Mouse (Mus musculus) liver, adult 10 weeks (tissue): Measurements from ENCODE around the gene Vmn1r55. TPM values are rescaled to one million over a fixed set of nuclear protein-coding genes. Genes with fewer than 3 reads are reported as not detected.

Source experiments
- polyA plus RNA-seq: library from polyadenylated mRNA; stranded (reverse); fragments of 350-450 nt; fragmentation: Illumina TruSeq; extraction: RNeasy Lipid Tissue Mini Kit (QIAGEN cat#74804); gene quantifications from one replicate; pipeline ENCODE4 v1.2.3, GENCODE M21; 2014; ENCODE audit warnings: low read depth, low replicate concordance

Gene Vmn1r55
- polyA plus RNA-seq: not detected

DNA sequence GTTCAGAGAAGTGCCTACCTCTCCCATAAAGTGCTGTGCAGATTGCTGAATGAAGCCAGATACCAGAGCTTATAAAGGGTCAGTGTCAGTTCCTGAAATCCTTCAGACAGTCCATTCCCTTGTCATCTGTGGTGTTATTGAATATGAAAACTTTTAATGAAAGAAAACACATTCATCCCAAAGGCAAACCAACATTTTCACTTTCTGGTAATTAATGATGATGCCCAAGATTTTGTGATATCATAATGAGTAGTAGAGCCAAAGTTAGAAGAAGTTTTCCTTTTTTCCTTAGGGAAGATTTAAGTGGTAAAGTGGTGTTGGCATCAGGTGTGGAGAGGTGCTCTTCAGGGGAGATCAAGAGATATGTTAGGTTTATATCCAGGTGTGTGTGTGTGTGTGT, at the start of gene Vmn1r55:
Gene Vmn1r55 (minus strand): TSS at position 101 of the 400 bp plus-strand sequence.

GRCm38 (mm10) chr7:5196647-5197046, 47.2 kb upstream of the Vmn1r55 start, which contains the start of gene Vmn1r56:
Gene Vmn1r56 (minus strand): TSS chr7:5196747.

DNA sequence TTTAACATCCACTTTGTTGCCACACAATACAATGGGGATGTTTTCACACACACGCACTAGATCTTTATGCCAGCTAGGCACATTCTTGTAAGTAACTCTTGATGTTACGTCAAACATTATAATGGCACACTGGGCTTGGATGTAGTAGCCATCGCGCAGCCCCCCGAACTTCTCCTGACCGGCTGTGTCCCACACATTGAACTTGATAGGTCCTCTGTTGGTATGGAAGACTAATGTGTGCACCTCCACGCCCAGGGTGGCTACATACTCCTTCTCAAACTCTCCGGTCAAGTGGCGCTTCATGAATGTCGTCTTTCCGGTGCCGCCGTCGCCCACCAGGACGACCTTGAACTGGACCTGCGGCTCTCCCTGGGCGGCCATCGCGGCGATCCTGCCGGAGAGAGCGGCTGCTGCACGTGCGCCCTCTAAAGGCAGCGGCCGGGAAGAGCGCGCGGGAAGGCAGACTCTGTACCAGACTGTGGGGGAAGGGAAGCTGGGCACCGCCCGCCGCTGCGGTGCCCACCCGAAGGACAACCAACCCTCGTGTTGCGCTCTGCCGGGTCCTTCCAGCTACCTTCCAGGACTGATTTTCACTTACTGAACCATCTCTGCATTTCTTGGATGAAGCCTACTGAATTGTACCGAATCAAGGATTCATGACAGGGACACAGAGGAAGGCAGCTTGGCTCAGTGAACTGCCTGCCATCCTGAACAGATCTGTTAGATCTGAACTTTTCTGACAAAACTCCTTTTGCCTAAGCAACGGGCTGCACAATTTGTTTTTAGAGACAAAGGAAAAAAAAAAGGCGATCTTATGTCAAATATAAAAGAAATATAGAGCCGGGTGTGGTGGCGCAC, 23.7 kb downstream of the Vmn1r55 start, which contains the start of gene Rasl2-9:
Gene Rasl2-9 (minus strand): TSS at position 402 of the 858 bp plus-strand sequence.

DNA sequence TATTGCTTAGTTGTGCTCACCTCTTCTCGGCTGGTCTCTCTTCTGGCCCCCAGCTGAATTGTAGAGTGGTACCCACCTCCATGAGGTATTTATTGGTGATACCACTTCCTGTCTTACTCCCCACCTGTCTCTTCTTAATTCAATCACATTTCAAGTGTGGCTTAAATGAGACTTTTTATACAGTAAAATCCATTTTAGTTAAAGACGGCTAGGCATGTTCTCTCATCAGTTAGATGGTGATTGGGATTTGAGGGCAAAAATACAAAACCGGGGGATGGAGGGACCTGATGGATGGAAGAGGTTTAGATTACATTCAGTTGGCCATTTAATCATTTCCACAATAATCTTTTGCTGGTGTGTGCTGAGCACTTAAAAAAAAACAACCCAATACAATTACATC, 32.6 kb downstream of the Vmn1r55 start, which contains the start of gene Rfpl4:
Gene Rfpl4 (minus strand): TSS at position 101 of the 400 bp plus-strand sequence.

GRCm38 (mm10) chr7:5080010-5080751, 69.3 kb downstream of the Vmn1r55 start, which contains the start of gene Epn1:
Gene Epn1 (plus strand): TSS chr7:5080235.

Other genes with a start within 250 kb of the Vmn1r55 start
- gene Gm36210, start 243.2 kb downstream of the Vmn1r55 start, polyA plus RNA-seq: not detected
- not detected for gene Zfp628, start 234.5 kb downstream of the Vmn1r55 start, polyA plus RNA-seq
- not detected for gene Nat14, start 227.6 kb downstream of the Vmn1r55 start, polyA plus RNA-seq
- not detected for gene Ssc5d, start 223.9 kb downstream of the Vmn1r55 start, polyA plus RNA-seq
- gene Sbk2, start 185.3 kb downstream of the Vmn1r55 start, polyA plus RNA-seq: not detected
- gene Sbk3, start 178.5 kb downstream of the Vmn1r55 start, polyA plus RNA-seq: not detected
- 6.3 TPM for gene Zfp579, start 153.5 kb downstream of the Vmn1r55 start, polyA plus RNA-seq
- gene Zfp524, start 135.3 kb downstream of the Vmn1r55 start, polyA plus RNA-seq: 0.58 TPM
- gene Fiz1, start 135.0 kb downstream of the Vmn1r55 start, polyA plus RNA-seq: 7.7 TPM
- gene Gm44973, start 134.2 kb downstream of the Vmn1r55 start, polyA plus RNA-seq: not detected
- gene Zfp865, start 129.3 kb downstream of the Vmn1r55 start, polyA plus RNA-seq: 2.7 TPM
- not detected for gene Ccdc106, start 129.1 kb downstream of the Vmn1r55 start, polyA plus RNA-seq
- gene 4632433K11Rik, start 115.6 kb downstream of the Vmn1r55 start, polyA plus RNA-seq: 0.85 TPM
- 1.9 TPM for gene Zfp784, start 111.2 kb downstream of the Vmn1r55 start, polyA plus RNA-seq
- gene Zfp580, start 98.1 kb downstream of the Vmn1r55 start, polyA plus RNA-seq: not detected
- gene U2af2, start 87.5 kb downstream of the Vmn1r55 start, polyA plus RNA-seq: 9.5 TPM
- gene Epn1, start 69.4 kb downstream of the Vmn1r55 start, polyA plus RNA-seq: 4.5 TPM
- gene Rfpl4, start 32.7 kb downstream of the Vmn1r55 start, polyA plus RNA-seq: not detected
- gene Rasl2-9, start 23.7 kb downstream of the Vmn1r55 start, polyA plus RNA-seq: 1.2 TPM
- not detected for gene Vmn1r56, start 47.1 kb upstream of the Vmn1r55 start, polyA plus RNA-seq
- gene Vmn1r57, start 68.8 kb upstream of the Vmn1r55 start, polyA plus RNA-seq: not detected
- gene Gm5065, start 200.9 kb upstream of the Vmn1r55 start, polyA plus RNA-seq: not detected
- not detected for gene Nlrp2, start 201.4 kb upstream of the Vmn1r55 start, polyA plus RNA-seq